Mouse (Mus musculus) liver (tissue): Measurements from ENCODE around the gene Rassf2.

Experiments
- DNase-seq: peaks from one replicate; pipeline ENCODE4 v3.0.0-alpha.2; 2020; ENCODE audit warnings: mixed read lengths

The Rassf2 gene

GRCm38 (mm10) chr2:131952961-131953538 is 77.0 kb downstream of the Rassf2 start:
- DNase-seq: no peak

GRCm38 (mm10) chr2:131952456-131952855 is 77.6 kb downstream of the Rassf2 start:
- DNase-seq: no peak

GRCm38 (mm10) chr2:131950598-131951095 is 79.4 kb downstream of the Rassf2 start, which contains the start of gene Prnd:
Gene Prnd, plus strand, starts transcription at chr2:131950861.
- DNase-seq: no peak

- peak; percentile 30 for DNase-seq
Measured at GRCm38 (mm10) chr2:131949767-131950597, 80.1 kb downstream of the Rassf2 start.

- DNase-seq: no peak
Measured at GRCm38 (mm10) chr2:131948916-131949639, 81.0 kb downstream of the Rassf2 start.

- DNase-seq: no peak
Measured at GRCm38 (mm10) chr2:131948156-131948555, 81.9 kb downstream of the Rassf2 start.

GRCm38 (mm10) chr2:131946351-131946750 is 83.7 kb downstream of the Rassf2 start:
- no peak for DNase-seq

- no peak for DNase-seq
Measured at GRCm38 (mm10) chr2:131945765-131946164, 84.3 kb downstream of the Rassf2 start.

GRCm38 (mm10) chr2:131945225-131945624 is 84.8 kb downstream of the Rassf2 start:
- no peak for DNase-seq

- no peak for DNase-seq
Measured at GRCm38 (mm10) chr2:131944370-131944769, 85.7 kb downstream of the Rassf2 start.

- no peak for DNase-seq
Measured at GRCm38 (mm10) chr2:131941501-131941900, 88.6 kb downstream of the Rassf2 start.

- DNase-seq: peak; percentile 35
Measured at GRCm38 (mm10) chr2:131940506-131940905, 89.6 kb downstream of the Rassf2 start.
